Mouse (Mus musculus): Measurements from ENCODE around the gene Upf1.

Upf1 gene

DNA sequence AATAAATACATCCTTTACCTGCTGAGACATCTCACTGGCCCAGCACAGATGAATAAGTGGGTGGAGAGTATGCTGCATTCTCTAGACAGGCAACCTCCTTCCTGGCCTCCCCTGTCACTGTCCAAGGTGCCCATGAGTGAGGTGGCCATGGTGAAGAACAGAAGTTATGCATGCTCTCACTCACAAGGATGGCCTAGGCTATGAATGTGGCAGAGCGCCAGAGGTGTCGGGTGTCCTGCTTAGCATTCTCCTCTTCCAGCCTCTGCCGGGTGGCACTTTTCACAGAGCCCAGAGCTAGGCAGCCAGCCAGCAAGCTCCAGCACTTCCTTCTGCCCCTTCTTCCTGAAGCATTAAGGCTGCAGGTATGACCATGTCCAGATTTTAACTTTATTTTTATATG, 6.3 kb upstream of the Upf1 start:
- DNase-seq (ENCODE audit: low spot score) = no peak

DNA sequence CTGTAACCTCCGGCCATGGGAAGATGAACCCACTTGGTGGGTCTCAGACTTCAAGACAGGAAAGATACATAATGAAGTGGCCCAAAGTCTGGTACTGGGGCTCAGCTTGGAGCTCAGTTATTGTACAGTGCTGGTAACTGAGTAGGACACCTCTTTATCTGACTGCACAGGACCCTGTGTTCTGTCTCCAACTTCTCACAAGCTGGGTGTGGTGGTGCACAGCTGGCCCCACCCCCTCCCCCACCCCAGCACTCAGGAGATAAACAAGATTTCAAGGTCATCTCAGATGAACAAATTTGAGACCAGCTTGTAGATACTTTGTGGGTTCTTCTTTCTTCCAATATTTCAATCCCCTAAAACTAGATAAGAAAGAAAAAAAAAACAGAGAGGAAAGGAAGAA, 3.0 kb upstream of the Upf1 start:
- no peak for DNase-seq (ENCODE audit: low spot score)

DNA sequence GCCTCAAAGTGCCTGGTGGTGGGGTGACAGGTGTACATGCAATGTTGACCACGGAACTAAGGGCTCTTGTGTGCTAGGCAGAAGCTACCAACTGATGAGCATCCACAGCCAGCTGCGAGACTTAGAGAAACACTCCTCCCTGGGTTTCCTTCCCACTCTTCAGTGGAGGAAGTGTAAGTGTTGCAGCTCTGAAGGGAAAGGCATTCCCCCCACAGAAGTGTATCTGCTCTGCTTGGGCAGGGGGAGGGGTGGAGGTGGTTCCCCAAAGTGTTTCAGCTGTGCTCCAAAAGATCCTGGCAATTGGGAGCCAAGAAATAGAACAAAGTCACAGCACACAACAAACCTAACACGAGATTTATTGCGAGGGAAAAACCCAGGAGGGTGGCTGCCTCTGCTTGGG, 926 bp upstream of the Upf1 start:
- DNase-seq (ENCODE audit: low spot score) = no peak

DNA sequence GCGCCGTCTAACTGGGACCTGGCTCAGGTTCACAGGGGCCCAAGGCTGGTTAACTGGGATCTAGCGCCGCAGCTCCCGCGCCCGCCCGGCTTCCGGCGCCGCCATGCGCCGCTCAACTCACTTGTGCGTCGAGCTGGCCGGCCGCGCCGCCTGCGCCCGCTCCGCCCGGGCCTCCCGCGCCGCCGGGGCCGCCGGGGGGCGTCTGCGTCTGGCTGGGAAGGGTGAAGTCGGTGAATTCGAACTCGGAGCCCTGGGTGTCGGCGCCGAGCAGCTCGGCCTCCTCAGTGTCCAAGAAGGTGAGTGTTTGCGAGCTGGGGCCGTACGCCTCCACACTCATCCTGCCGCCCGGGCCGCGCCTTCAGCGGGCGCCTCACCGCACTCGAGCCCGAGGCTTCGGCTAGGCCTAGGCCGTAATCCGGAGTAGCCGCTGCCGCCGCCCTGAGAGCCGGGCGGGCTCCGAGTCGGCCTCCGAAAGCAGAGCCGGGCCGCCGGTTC, 374 bp downstream of the Upf1 start:
- DNase-seq (ENCODE audit: low spot score) = no peak

DNA sequence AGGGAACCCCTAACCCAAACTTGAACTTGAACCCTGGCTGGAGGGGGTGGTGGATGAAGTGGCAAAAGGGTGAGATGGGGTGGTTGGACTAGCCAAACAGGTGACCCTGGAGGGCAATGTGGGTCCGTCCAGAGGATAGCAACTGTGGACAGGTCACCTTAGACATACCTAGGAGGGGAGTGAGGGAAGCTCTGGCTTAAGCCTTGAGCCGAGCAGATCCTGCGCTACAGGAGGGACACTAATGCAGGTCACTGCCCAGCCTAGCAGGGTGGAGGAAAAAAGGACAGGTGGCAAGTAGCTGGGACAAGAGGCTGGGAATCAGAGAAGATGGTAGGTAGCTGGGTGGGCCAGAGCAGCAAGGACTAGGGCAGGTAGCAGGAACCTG, 1.1 kb downstream of the Upf1 start:
- no peak for DNase-seq (ENCODE audit: low spot score)

DNA sequence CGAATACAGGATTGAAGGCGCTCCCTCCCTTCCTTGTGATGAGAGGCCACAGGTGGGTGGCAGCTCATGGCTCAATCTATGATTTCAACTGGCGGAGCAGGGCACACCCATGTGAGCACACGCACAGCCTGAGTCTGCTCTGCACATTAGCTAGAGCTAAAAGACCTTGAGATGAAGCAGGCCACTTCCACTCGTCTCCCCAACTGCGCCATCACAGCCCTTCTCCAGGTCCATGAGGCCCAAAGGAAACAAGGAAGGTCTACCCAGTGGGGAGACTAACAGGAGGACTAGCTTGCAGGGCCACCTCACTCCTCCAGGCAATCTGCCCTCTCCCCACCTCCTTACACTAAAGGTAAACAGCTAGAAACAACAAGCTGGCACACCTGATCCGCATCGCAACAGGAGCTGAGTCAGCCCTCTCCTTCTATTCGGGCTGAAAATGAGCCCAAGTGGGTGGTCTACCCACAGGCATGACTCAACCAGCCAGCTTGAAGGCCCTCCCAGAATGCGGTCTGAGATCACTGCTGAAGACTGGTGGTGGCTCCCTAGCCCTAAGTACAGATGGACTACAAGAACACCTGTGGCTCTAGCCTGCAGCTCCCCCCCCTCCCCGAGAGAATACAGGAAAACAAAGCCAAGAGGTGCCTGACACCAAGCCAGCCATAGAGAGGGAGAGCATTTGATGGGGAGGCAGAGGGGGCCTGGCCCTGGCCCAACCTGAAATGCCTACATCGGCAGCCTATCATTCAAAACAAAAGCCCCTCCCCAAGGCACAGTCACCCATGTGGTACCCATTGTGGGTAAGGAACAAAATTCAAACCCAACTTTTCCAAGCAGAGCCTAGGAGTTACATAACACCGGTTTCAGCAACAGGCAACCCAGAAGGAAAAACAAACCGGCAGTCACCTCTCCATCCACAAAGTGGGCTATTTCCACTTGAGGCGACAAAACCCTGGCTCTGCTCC, 1.8 kb downstream of the Upf1 start:
- DNase-seq (ENCODE audit: low spot score) = no peak

DNA sequence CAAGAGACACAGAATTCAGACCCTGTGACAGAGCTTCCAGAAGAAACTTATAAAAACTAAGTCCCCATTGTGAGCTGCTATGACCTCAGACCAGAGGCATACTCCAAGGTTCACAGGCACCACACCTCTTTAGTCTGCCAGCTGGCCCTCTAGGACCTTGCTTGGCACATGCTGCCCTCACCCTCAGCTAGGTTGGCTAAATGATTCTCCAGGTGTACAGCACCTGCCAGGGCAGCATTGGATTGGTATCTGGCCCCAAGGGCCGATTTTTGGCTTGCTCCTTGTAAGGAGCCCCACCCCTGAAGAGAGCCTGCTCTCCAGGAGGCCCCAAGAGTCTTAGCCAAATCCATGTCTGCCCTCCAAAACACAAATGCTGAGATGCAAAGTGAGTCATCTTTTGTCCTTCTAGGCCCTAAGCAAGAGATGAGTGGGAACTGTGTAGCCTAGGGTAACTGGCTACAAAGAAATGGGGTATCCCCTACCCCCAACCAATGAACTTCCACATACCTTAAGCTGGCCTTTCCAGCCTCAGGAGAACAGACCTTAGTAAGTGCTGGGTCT, 5.1 kb downstream of the Upf1 start:
- DNase-seq (ENCODE audit: low spot score) = no peak

DNA sequence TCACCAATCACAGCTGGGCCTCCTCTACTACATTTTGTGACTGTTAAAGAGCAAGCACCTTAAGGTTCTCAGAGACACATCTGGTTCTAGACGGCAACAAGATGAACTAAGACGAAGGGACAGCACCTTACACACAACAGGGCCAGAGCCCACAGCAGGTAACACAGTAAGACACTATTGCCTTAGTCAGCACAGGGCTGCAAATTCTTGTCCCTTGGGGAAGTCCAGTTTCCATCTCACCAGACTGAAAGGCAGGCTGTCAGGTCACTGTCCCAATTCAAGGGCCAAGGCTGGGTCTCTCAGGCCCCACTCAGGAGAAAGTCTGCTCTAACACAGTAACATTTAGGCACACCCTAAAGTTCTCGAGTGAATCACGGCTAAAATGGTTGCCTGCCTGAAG, 5.6 kb downstream of the Upf1 start:
- DNase-seq (ENCODE audit: low spot score) = no peak

DNA sequence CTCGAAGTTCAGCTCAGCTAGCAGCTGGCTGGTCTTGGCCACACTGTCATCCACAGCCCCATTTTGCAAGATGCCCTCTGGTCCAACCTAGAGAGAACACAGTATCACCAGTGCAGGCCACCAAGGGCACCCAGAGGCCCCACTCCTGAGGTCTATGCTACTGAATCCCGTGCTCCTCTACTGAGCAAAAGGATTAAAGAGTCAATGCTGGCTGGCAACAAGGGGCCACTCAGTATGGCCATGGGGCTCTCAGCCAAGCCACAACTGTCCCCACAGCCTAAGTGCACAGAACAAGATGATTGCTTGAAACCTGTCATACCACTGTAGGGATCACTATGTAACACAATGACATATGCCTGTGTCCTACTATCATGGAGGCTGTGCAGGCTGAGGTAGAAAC, 8.8 kb downstream of the Upf1 start:
- DNase-seq (ENCODE audit: low spot score) = no peak

DNA sequence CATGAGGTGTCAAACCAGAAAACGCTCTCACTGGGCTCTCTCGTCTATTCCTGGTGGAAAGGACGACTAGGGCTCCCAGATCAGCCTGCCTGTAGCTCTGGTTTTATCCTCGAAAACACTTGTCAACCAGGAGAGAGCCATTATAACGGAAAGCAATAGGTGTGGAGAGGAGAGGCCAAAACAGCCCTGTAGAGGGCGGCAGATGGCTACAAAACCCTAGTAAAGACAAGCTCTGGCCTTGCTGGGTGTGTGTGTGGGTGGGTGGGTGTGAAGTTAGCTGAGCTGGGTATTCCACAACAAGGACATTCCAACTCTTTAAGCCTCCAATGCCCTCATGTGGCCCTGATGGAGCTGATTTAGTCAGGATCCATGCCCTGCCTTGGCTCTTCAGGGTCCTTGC, 9.4 kb downstream of the Upf1 start:
- no peak for DNase-seq (ENCODE audit: low spot score)

DNA sequence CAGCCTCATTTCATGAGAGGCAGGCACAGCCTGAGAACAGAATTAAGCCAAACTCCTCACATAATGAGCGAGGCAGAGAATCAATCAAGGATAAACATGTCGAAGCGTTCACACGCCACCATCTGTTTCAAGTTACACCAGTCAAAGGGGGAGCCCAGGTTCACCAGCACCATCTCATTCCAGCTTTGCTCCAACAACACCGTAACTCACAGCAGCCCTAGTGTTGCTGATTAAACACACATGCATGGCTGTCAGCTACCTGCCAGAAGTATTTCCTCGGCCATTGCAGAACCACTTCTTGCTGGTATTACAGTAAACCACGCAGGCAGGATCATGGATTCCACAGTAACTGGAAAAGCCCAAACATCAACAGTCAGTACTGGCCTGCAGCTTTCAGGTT, 10.0 kb downstream of the Upf1 start:
- DNase-seq (ENCODE audit: low spot score) = no peak

DNA sequence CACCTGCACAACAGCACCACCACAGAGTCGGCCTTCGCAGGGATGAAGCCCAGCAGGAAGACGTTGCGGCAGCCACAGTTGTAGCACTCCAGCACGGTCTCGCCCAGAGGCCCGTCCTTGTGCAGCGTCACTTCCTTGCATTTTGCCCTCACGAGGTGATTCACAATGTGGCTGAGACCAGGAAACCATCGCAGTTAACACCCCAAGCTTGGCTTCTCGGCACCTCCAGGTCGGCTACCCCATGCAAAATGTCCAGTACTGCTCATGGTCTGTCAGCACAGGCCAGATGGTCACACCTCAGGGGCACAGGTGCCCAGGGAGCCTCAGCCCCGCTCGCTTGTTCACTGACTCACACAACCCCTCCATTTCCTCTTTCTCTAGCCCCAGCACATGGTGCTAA, 11.1 kb downstream of the Upf1 start:
- no peak for DNase-seq (ENCODE audit: low spot score)

DNA sequence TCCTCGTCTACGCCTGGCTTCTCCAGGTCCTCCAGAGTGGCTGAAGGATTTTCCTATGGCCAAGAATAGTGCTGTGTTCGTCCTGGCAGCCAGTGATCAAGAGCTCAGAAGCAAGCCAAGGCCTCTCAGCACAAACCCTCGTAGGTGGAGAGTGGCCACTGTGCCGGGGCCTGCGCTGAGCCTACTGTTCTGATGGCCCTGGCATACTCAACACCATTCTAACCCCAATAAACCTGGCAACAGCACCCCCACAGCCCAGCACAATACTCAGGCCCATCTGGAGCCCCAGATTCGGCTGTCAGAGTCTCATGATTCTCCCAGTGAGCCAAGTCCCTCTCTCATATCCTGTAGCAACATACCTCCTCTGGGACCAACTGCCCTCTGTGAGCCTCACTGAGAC, 12.4 kb downstream of the Upf1 start:
- no peak for DNase-seq (ENCODE audit: low spot score)

DNA sequence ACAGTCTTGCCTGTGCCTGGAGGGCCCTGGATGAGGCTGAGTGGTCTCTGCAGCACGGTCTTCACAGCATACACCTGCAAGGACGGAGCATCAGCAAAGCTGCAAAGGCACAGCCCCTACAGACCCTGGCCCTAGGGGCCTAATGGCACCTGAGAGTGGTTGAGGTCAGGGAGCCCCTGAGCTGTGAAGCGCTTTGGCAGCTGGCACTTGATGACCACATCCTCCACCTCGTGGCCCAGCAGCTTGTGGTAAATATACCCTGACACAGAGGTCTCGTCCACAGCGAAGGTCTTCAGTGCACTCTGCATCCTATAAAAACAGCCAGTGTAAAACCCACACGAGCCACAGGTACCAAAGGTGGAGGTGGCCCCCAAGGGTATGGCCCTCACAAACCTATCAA, 14.1 kb downstream of the Upf1 start:
- DNase-seq (ENCODE audit: low spot score) = no peak

DNA sequence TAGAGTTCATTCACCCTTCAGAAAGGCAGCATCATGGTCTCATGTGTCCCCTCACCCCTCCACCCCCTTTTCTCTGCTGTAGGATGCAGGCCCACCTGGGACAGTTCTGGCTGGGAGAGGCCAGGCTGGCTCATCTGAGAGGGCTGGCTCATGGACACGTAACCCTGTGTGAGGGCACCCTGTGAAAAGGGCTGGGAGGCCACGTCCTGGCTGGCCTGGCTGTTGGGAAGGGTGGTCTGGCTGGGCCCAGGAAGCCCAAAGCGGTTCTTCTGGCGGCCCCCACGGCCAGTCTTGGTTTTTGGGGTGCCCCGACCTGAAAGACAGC, 20.2 kb downstream of the Upf1 start:
- DNase-seq (ENCODE audit: low spot score) = no peak

DNA sequence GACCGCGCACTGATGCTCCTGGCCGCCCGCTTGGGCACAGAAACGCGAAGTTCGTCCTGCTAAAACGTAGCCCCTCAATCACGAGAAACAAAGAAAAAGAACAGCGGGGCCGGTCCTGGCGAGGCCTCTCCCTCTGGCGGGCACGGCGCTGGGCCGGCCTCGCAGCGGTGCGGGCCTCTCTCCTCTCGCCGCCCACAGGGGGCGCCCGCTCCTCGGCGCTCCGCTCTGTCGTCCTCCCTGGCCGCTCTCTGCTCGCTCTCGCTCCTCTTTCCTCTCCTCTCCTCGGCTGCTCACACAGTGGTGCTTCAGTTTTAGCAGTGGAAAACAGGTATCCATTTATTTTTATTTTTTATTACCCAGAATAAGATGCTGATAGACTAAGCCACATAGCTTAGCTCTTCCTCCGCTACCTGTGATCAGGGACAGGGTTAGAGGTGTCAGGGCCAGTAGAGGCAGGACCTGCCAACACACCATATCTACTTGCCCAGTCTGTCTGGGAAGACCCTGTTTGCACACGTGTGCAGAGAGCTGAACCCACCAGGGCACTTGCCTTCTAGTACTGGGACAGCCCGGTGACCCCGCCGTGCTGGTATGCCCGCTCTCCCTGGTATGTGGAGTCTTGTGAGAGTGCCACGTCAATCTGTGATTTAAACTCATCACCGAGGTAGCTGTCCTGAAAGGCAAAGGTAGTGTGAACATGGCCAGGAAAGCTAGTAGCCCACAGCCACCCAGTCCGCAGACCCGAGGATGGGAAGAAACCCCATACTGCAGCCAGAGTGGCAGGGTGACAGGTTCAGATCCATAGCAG, 20.8 kb downstream of the Upf1 start:
- DNase-seq (ENCODE audit: low spot score) = peak; percentile 56

DNA sequence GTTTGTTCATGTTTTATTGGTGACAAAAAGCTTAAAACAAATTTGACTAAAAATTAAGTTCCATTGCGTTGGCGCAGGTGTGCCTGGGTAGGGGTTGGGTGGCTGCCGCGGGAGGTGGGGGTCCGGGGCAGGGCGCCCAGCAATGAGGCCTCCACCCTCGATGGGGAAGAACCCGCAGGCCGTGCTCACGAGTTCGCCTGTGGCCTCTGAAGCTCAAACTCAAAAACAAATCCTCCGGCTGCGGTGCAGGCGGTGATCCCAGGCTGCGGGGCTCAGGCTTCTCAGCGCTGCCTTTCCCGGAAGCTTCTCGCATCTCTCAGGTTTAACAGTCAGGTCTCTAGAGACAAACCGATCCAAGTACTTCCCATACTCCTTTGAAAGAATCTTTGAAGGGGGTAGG, 21.6 kb downstream of the Upf1 start:
- no peak for DNase-seq (ENCODE audit: low spot score)

DNA sequence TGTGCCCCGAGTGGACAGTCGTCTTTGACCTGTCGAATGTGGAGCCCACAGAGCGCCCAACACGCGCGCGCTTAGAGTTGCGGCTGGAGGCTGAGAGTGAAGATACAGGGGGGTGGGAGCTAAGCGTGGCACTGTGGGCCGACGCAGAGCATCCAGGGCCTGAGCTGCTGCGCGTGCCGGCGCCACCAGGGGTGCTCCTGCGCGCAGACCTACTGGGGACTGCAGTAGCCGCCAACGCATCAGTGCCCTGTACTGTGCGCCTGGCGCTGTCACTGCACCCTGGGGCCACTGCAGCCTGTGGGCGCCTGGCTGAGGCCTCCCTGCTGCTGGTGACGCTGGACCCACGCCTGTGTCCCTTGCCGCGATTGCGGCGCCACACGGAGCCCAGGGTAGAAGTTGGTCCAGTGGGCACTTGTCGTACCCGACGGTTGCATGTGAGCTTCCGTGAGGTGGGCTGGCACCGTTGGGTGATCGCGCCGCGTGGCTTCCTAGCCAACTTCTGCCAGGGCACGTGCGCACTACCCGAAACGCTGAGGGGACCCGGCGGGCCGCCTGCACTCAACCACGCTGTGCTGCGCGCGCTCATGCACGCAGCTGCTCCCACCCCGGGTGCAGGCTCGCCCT, 22.2 kb downstream of the Upf1 start:
- no peak for DNase-seq (ENCODE audit: low spot score)

DNA sequence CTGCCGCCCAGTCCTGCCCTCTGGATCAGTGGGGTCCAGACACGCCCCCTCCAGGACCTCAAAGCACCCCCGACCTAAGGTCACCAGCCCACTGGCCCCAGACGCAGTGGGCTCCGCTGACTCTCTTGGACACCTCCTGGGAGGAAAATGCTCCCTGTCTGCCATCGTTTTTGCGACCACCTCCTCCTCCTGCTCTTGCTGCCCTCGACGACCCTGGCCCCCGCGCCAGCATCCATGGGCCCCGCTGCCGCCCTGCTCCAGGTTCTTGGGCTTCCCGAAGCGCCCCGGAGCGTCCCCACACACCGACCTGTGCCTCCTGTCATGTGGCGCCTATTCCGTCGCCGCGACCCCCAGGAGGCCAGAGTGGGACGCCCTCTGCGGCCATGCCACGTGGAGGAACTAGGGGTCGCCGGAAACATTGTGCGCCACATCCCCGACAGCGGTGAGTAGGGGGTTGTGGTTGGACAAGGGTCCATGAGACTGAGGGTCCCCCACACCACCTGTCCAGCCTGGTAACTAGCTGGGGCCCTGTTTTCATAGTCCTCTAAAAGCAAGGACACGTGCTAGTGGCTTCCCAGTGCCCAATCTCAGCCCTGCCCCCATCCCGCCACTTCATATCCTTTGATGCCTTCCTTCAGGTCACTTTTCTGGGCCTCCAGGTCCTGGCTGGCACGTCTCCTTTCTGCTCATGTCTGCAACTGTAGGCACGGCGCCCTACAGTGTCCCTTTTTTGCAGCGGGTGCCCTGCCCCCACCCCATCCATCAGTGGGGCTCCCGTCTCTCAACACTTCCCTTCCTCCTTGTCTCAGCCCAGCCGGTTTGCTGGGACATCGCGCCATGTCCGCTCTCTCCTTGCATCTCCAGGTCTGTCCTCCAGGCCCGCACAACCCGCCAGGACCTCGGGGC, 23.0 kb downstream of the Upf1 start:
- no peak for DNase-seq (ENCODE audit: low spot score)

DNA sequence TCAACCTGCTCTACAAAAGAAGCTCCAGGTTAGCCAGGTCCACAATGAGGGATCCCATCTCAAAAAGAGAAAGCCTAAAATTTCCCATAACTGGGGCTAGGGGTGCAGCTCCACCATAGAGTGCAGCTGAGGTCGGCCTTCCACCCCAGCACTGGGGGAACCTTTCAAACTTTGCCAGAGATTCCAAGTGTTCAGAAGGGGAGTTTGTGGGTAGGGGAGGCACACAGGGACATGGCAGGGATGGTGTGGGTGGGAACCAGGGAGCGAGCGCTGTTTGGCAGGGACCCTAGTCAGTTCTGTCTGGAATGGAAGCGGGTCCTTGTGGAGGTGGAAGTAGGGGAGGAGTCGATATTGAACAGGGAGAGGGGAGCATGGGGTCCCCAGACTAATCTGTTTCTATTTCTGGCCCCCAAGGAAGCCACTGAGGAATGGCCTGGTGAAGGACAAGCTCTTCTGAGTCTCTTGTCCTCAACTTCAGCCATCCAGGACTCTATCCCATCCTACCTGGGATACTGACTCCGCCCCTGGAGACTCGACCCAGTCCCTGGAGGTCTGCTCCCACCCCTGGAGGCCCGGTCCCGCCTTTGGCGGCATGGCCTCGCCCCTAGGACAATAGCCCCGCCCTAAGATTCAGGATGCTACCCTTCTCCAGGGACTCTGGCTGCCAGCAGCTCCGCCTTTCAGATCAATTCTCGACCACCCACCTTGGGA, 23.8 kb downstream of the Upf1 start, which contains the start of gene Gdf1:
Gdf1 (plus strand) TSS at position 694 of the 711 bp plus-strand sequence.
- DNase-seq (ENCODE audit: low spot score) = no peak

DNA sequence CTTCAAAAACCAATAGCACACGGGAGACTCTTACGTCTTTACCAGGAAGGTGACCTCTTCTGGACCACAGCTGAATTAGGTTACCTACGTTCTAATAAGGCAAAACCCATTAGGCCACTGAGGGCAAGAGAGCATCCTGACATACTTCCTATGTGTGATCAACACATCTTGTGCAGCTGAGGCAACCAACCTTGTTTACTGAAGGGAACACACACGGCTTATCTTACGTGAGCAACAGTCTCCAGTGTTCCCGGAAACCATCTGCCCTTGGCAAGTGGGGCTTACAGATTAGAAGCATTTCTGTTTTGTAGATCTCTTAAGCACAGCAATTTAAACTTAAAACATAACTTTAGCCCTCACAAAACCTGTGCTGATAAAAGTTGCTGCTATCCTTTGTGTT, 25.6 kb downstream of the Upf1 start:
- DNase-seq (ENCODE audit: low spot score) = no peak

All from lung, postnatal 25 days (tissue).